Mouse (Mus musculus) adrenal gland, adult 2 months (tissue): ENCODE measurements around the gene Gpr87. TPM values are rescaled to one million over a fixed set of nuclear protein-coding genes. Genes with fewer than 3 reads are reported as not detected.

Experiments used
- DNase-seq: peaks from one replicate; pipeline ENCODE4 v3.0.0; 2021
- polyA plus RNA-seq: library from polyadenylated mRNA; depleted of rRNA; stranded (reverse); fragments of >200 nt; gene quantifications from 2 replicates; pipeline ENCODE4 v1.2.3, GENCODE M21; 2012; rRNA removed
- total RNA-seq, 2 experiments: library from RNA; stranded (reverse); gene quantifications; 2 replicates each; pipeline ENCODE4 v1.2.3; 2021

Gpr87 gene
- total and polyA plus RNA-seq, 3 experiments = not detected

DNA sequence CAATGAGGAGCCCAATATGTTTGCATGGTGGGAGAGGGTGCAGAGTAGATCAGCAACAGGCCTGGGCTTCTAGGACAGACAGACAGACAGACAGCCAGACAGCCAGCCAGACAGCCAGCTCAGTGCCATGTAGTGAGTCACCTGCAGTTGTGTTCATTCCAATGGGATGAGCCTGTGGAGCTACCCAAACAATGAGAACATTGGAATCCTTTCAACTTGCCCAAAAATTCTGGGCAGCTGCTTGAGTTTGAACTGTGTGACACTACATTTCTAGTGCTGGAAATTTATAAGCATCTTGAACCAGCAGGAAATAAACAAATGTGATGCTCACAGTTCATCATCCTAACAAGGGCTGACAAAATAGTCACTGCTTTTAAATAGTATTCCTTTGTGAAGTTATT lies 55.3 kb downstream of the Gpr87 start:
- peak; percentile 57 for DNase-seq

DNA sequence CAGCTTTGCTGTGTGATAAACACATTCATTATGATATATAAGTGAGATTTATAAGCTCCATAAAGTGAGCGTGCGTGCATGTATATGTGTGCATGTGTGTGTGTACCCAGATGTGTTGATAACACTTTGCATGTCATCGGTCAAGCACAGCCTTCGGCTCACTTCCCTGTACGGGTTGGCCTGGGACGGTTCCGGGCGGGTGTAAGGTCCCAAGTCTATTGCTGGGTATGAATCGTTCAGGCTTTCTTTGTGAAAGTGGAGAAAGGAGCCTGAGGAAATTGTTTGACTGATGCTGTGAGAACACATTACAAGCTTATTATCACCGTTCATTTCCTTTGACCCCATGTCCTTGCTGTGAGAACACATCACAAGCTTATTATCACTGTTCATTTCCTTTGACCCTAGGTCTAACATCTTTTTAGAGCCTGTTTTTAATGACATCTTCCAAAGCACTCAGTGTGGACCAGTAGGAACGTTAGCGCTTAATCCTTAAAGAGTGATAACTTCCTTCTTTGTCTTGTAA lies 55.9 kb downstream of the Gpr87 start:
- no peak for DNase-seq

DNA sequence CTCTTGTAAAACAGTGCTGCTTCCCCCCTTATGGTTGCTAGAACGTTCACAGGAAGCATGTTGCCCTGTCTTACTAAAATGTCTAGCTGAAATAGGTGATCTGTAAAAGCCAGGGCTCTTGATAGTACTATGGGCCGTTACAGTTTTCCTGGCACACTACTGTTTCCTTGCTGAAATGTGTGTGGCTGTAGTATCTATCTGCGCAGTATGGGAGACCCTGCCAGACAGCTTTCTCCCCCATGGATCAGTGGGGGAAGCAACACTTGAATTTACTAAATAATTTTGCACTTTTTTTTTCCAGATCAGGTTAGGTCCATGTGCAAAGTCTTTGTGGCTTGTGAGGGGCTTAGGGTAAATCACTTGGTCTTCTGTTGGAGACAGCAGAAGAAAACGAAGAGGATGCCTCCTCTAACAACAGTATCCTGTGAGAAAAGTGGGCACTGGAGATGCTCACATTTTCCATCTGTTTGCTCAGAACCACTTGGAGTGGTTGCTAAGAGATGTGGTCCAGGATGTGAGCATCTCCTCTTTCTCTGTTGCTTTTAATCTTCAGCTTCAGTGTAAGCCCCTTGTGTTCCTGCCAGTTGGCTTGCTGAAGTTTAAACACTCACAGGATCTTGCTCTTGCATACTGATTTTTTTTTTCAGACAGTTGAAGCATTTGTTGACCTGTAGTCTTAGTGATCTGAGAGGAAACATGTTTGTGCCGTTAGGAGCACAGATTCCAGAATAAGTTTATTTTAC lies 58.8 kb downstream of the Gpr87 start:
- no peak for DNase-seq

DNA sequence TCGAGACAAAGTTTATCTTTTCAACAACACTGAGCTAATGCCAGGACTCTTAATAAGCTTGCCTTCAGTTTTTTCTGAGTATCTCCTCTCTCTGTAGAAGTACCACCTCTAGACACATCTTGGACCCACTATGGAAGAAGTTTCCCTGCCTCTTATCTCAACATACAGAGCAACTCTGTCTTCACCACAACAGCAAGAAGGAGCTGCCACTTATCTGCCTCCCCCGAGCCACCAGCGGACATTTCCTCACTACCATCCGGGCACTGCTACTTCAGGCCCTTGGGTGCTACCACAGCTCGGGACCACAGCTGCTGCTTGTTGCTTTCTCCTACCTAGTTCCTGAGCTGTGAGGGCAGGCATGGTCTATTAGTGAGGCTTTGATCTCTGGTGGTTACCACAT lies 61.7 kb downstream of the Gpr87 start:
- no peak for DNase-seq

DNA sequence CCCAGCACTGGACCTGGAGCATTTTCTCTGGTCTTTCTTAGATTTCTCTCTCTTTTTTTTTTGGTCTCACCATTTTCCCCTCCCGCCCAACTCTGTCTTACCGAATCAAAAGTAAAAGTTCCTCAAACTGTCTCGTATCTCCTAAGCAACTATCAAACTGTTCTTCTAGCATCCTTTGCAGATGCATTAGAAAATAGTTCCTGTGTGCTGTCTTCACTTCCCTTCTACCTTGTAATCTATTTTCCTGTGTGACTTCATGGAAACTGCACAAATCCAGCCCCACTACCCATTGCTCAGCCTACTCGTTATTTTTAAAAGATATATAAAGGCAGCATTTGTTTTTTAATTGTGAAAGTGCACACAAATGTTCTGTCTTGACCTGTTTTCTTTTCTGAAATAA lies 62.9 kb downstream of the Gpr87 start:
- DNase-seq = no peak

DNA sequence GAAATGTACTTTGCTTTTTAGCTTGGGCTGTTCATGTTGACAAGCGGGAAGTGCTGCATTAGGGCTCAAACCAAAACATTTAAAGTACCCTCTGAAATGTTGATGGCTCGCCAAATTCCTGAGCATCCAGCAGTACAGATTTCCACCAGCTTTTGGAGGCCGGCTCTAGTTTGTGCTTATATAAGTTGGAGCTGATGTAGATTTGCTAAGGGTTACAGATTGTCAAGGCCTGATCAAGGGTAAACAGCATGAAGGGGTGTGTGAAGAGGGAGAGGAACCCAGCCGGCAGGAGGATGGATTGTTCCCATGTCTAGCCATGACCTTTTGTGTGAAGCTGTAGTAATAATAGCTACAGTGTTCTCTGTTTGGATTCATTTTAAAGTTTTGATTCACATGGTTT lies 63.8 kb downstream of the Gpr87 start:
- DNase-seq = peak; percentile 40

DNA sequence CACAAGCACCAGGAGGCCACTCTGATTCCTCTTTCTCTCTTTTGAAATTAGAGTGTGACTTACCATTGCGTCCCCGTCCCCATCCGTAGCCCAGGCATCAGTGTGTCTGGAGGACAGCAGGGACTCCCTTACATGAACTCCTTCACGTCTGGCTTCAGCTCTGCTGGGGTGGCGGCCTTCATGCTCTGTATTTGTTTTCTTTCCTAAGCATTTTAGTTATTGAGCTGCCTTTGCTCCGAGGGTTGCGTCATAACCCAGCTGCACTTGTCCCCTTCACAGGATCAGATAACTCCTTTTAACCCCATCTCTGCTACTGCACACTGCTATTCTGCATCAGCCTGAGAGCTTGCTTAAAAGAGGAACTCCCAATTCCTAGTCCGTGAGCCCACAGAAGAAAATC lies 64.5 kb downstream of the Gpr87 start:
- peak; percentile 71 for DNase-seq

DNA sequence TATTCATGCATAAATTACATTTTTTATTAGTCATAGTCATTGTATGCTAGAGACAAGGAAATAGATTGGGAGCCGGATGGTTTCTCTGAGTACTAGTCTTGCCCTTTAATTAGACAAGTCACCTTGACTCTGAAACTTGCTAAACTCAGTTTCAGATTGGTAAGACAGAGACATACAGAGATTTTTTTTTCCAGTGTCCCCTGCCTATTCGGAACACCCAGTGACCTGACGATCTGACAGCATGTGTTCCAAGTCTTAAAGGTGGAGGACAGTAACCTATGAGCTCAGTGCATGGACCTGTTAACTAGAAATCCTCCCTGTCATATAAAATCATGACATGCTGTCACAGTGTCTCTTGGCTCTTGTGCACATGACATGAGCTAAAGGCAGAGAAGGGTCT lies 65.4 kb downstream of the Gpr87 start:
- DNase-seq = no peak

Other genes with a start within 250 kb of the Gpr87 start
- 10 to 100 TPM in 1 of 2 experiments, 1 to 10 TPM in 1; 9.4 to 14.0 TPM for gene Med12l, start 189.3 kb downstream of the Gpr87 start, total RNA-seq
- gene Med12l, start 189.3 kb downstream of the Gpr87 start, polyA plus RNA-seq = 7.4 and 9.2 TPM in 2 replicates
- not detected for gene Gpr171, start 93.3 kb downstream of the Gpr87 start, total RNA-seq
- 0.07 TPM in 1 of 2 replicates, not detected in the other for gene Gpr171, start 93.3 kb downstream of the Gpr87 start, polyA plus RNA-seq
- 10 to 100 TPM; 13.7 to 26.7 TPM for gene P2ry14, start 41.5 kb downstream of the Gpr87 start, total RNA-seq
- gene P2ry14, start 41.5 kb downstream of the Gpr87 start, polyA plus RNA-seq = 2.5 and 3.6 TPM in 2 replicates
- 1 to 10 TPM in 1 of 2 experiments, under 1 TPM in 1; 0.98 to 1.7 TPM for gene P2ry13, start 15.8 kb upstream of the Gpr87 start, total RNA-seq
- gene P2ry13, start 15.8 kb upstream of the Gpr87 start, polyA plus RNA-seq = 0.33 and 0.41 TPM in 2 replicates
- gene P2ry12, start 67.8 kb upstream of the Gpr87 start, total RNA-seq = 1 to 10 TPM; 1.9 to 2.7 TPM
- 1.6 and 2.6 TPM in 2 replicates for gene P2ry12, start 67.8 kb upstream of the Gpr87 start, polyA plus RNA-seq
- 1 to 10 TPM; 1.6 to 2.3 TPM for gene Igsf10, start 149.3 kb upstream of the Gpr87 start, total RNA-seq
- gene Igsf10, start 149.3 kb upstream of the Gpr87 start, polyA plus RNA-seq = 0.17 and 0.39 TPM in 2 replicates